Mouse (Mus musculus) midbrain, embryonic 12.5 days (tissue): ENCODE data around the gene Esyt3. TPM values are rescaled to one million over a fixed set of nuclear protein-coding genes. Genes with fewer than 3 reads are reported as not detected.

Experiments used
- ATAC-seq: fragments of 200-750 bp; cut with Nextera tagmentation; 2 replicates; pipeline ENCODE4 v1.8.0; 2017; ENCODE audit warnings: low read depth, moderate TSS enrichment, moderate library complexity; ENCODE audit not compliant: low FRiP score
- H3K27ac ChIP-seq: fragments of 300-500 bp; sonication (generic); replicated peaks from 2 replicates; pipeline ENCODE4 v1.5.1; 2016; ENCODE audit warnings: mild to moderate bottlenecking
- H3K27me3 ChIP-seq: fragments of 300-500 bp; sonication (generic); 2 replicates; pipeline ENCODE4 v1.6.1; 2016; ENCODE audit warnings: mild to moderate bottlenecking
- H3K36me3 ChIP-seq: fragments of 300-500 bp; sonication (generic); 2 replicates; pipeline ENCODE4 v1.6.1; 2016
- H3K4me1 ChIP-seq: fragments of 300-500 bp; sonication (generic); 2 replicates; pipeline ENCODE4 v1.6.1; 2016
- H3K4me2 ChIP-seq: fragments of 300-500 bp; sonication (generic); replicated peaks from 2 replicates; pipeline ENCODE4 v1.6.1; 2016; ENCODE audit warnings: mild to moderate bottlenecking, moderate library complexity
- H3K4me3 ChIP-seq: fragments of 300-500 bp; sonication (generic); 2 replicates; pipeline ENCODE4 v1.5.1; 2016; ENCODE audit warnings: mild to moderate bottlenecking
- H3K9ac ChIP-seq: fragments of 300-500 bp; sonication (generic); replicated peaks from 2 replicates; pipeline ENCODE4 v1.6.1; 2016; ENCODE audit warnings: mild to moderate bottlenecking, moderate library complexity
- H3K9me3 ChIP-seq: fragments of 300-500 bp; sonication (generic); 2 replicates; pipeline ENCODE4 v1.6.1; 2016; ENCODE audit warnings: mild to moderate bottlenecking
- whole genome bisulfite sequencing: fragments of 180-500 bp; shearing (Covaris S2); methylation state at CpG from one replicate; pipeline ENCODE4 v1.1.7; 2016; 5-methylcytosine and 5-hydroxymethylcytosine counted together
- polyA plus RNA-seq: library from polyadenylated mRNA; unstranded; fragments of >200 nt; fragmentation: Nextera tagmentation; extraction: Ambion mirVana; gene quantifications from 2 replicates; pipeline ENCODE4 v1.2.1, GENCODE M21; 2016

The Esyt3 gene
- polyA plus RNA-seq, 1 experiment from 2014 or later, result 0.31 TPM

- Histone ChIP-seq H3K36me3 (peaks cover 41% of the 10 kb centered on the region), H3K4me2 (no peak overlapping the region), H3K27ac (no peak overlapping the region), H3K4me1 (no peaks in the 10 kb centered on the region), H3K27me3 (no peaks in the 10 kb centered on the region), H3K4me3 (no peak overlapping the region), H3K9ac (no peak overlapping the region), H3K9me3 (no peaks in the 10 kb centered on the region)
- ATAC-seq, result no peak
- 94% methylated on average over 5 of the region's 5 CpGs for WGBS
Measured at GRCm38 (mm10) chr9:99304296-99304695, 54.1 kb downstream of the Esyt3 start.

Other genes with a start within 250 kb of the Esyt3 start
- gene Pik3cb, start 217.9 kb downstream of the Esyt3 start, polyA plus RNA-seq, result 2.4 and 2.8 TPM in 2 replicates
- not detected in 2 replicates for gene Faiml, start 121.3 kb downstream of the Esyt3 start, polyA plus RNA-seq
- 53.5 and 57.0 TPM in 2 replicates for gene Cep70, start 115.2 kb downstream of the Esyt3 start, polyA plus RNA-seq
- 24.7 and 25.5 TPM in 2 replicates for gene Mras, start 78.8 kb upstream of the Esyt3 start, polyA plus RNA-seq
- not detected in 2 replicates for gene Nme9, start 92.9 kb upstream of the Esyt3 start, polyA plus RNA-seq
- 40.9 and 43.7 TPM in 2 replicates for gene Armc8, start 210.3 kb upstream of the Esyt3 start, polyA plus RNA-seq
- 31.1 and 34.2 TPM in 2 replicates for gene Dbr1, start 217.2 kb upstream of the Esyt3 start, polyA plus RNA-seq